Mouse (Mus musculus) midbrain, embryonic 13.5 days (tissue): ENCODE results near the gene Nr2f2. TPM values are rescaled to one million over a fixed set of nuclear protein-coding genes. Genes with fewer than 3 reads are reported as not detected.

Source experiments
- ATAC-seq: fragments of 200-750 bp; cut with Nextera tagmentation; 2 replicates; pipeline ENCODE4 v1.8.0; 2017; ENCODE audit warnings: mild to moderate bottlenecking, moderate TSS enrichment, moderate library complexity
- H3K27ac ChIP-seq: fragments of 300-500 bp; sonication (generic); 2 replicates; pipeline ENCODE4 v1.5.1; 2015; ENCODE audit warnings: inconsistent platforms, mild to moderate bottlenecking, moderate library complexity
- H3K27me3 ChIP-seq: fragments of 300-500 bp; sonication (generic); 2 replicates; pipeline ENCODE4 v1.6.1; 2015; ENCODE audit warnings: mild to moderate bottlenecking, inconsistent platforms
- H3K36me3 ChIP-seq: fragments of 300-500 bp; sonication (generic); 2 replicates; pipeline ENCODE4 v1.6.1; 2015; ENCODE audit warnings: mild to moderate bottlenecking, inconsistent platforms
- H3K4me1 ChIP-seq: fragments of 300-500 bp; sonication (generic); replicated peaks from 2 replicates; pipeline ENCODE4 v1.6.1; 2015; ENCODE audit warnings: inconsistent platforms
- H3K4me2 ChIP-seq: fragments of 300-500 bp; sonication (generic); replicated peaks from 2 replicates; pipeline ENCODE4 v1.6.1; 2015; ENCODE audit warnings: moderate library complexity, mild to moderate bottlenecking, inconsistent platforms
- H3K4me3 ChIP-seq: fragments of 300-500 bp; sonication (generic); replicated peaks from 2 replicates; pipeline ENCODE4 v1.5.1; 2015; ENCODE audit warnings: mild to moderate bottlenecking, inconsistent platforms
- H3K9ac ChIP-seq: fragments of 300-500 bp; sonication (generic); replicated peaks from 2 replicates; pipeline ENCODE4 v1.6.1; 2015; ENCODE audit warnings: mild to moderate bottlenecking, inconsistent platforms
- H3K9me3 ChIP-seq: fragments of 300-500 bp; sonication (generic); 2 replicates; pipeline ENCODE4 v1.6.1; 2016; ENCODE audit warnings: mild to moderate bottlenecking, inconsistent platforms
- WGBS: fragments of 180-500 bp; shearing (Covaris S2); methylation state at CpG from one replicate; pipeline ENCODE4 v1.1.7; 2015; 5-methylcytosine and 5-hydroxymethylcytosine counted together
- polyA plus RNA-seq: library from polyadenylated mRNA; unstranded; fragments of >200 nt; fragmentation: Nextera tagmentation; extraction: Ambion mirVana; gene quantifications from 2 replicates; pipeline ENCODE4 v1.2.1, GENCODE M21; 2015

The Nr2f2 gene
- polyA plus RNA-seq, 1 experiment from 2014 or later = 143 TPM

GRCm38 (mm10) chr7:70328206-70329036, 38.1 kb downstream of the Nr2f2 start:
- Histone ChIP-seq H3K27ac (peak overlapping the region; percentile 81), H3K4me3 (0 out of 2 replicates have a peak overlapping the region, but pooled peaks have one; percentile 3), H3K9ac (peak overlapping the region; percentile 3; the same call in 1 of the 2 replicates), H3K27me3 (peaks cover 98% of the 10 kb centered on the region), H3K4me1 (peaks cover 43% of the 10 kb centered on the region), H3K36me3 (no peaks in the 10 kb centered on the region), H3K4me2 (peak overlapping the region; percentile 60), H3K9me3 (no peaks in the 10 kb centered on the region)
- ATAC-seq = no peak
- 3% methylated on average over 10 of the region's 10 CpGs for WGBS

- 0 out of 2 replicates have a peak overlapping the region, but pooled peaks have one; percentile 20 for H3K4me2 ChIP-seq
- ATAC-seq = no peak
- H3K27ac ChIP-seq = peak overlapping the region; percentile 60
- 10% methylated on average over 2 of the region's 2 CpGs for WGBS
- no peaks in the 10 kb centered on the region for H3K9me3 ChIP-seq
- H3K36me3 ChIP-seq = no peaks in the 10 kb centered on the region
- H3K27me3 ChIP-seq = peaks cover 98% of the 10 kb centered on the region
- H3K4me3 ChIP-seq = no peak overlapping the region; the same call in 1 of the 2 replicates
- H3K4me1 ChIP-seq = peaks cover 32% of the 10 kb centered on the region
- no peak overlapping the region; the same call in 1 of the 2 replicates for H3K9ac ChIP-seq
Observed at GRCm38 (mm10) chr7:70327191-70327590, 39.3 kb downstream of the Nr2f2 start.

- H3K4me3 ChIP-seq = peak overlapping the region; percentile 15
- no peaks in the 10 kb centered on the region for H3K9me3 ChIP-seq
- peaks cover 98% of the 10 kb centered on the region for H3K27me3 ChIP-seq
- peak overlapping the region; percentile 45 for H3K4me2 ChIP-seq
- peak overlapping the region; percentile 42; the same call in 1 of the 2 replicates for H3K9ac ChIP-seq
- H3K36me3 ChIP-seq = no peaks in the 10 kb centered on the region
- WGBS = 2% methylated on average over 21 of the region's 21 CpGs
- H3K4me1 ChIP-seq = peaks cover 24% of the 10 kb centered on the region
- peak overlapping the region; percentile 78 for H3K27ac ChIP-seq
- no peak for ATAC-seq
Observed at GRCm38 (mm10) chr7:70326176-70327035, 40.1 kb downstream of the Nr2f2 start.

GRCm38 (mm10) chr7:70325381-70325780, 41.2 kb downstream of the Nr2f2 start:
- Histone ChIP-seq H3K4me3 (peak overlapping the region; percentile 15), H3K9me3 (no peaks in the 10 kb centered on the region), H3K4me1 (peaks cover 15% of the 10 kb centered on the region; the same call in 1 of the 2 replicates), H3K4me2 (peak overlapping the region; percentile 45), H3K27ac (peak overlapping the region; percentile 78), H3K9ac (peak overlapping the region; percentile 48; the same call in 1 of the 2 replicates), H3K27me3 (peaks cover 97% of the 10 kb centered on the region), H3K36me3 (no peaks in the 10 kb centered on the region)
- under 1% methylated on average over 18 of the region's 18 CpGs for WGBS
- peak; percentile 21; the same call in 1 of the 2 replicates for ATAC-seq

- Histone ChIP-seq H3K4me2 (0 out of 2 replicates have a peak overlapping the region, but pooled peaks have one; percentile 9), H3K27ac (no peak overlapping the region), H3K27me3 (peaks cover 97% of the 10 kb centered on the region), H3K4me1 (peaks cover 11% of the 10 kb centered on the region; the same call in 1 of the 2 replicates), H3K9me3 (no peaks in the 10 kb centered on the region), H3K4me3 (no peak overlapping the region), H3K9ac (no peak overlapping the region), H3K36me3 (no peaks in the 10 kb centered on the region)
- WGBS = 15% methylated on average over 5 of the region's 5 CpGs
- ATAC-seq = no peak
Observed at GRCm38 (mm10) chr7:70324541-70324940, 42.0 kb downstream of the Nr2f2 start.

GRCm38 (mm10) chr7:70324041-70324440, 42.5 kb downstream of the Nr2f2 start:
- no peaks in the 10 kb centered on the region for H3K9me3 ChIP-seq
- no peak overlapping the region for H3K4me2 ChIP-seq
- WGBS = 9% methylated on average over 9 of the region's 9 CpGs
- H3K27ac ChIP-seq = no peak overlapping the region
- peaks cover 11% of the 10 kb centered on the region; the same call in 1 of the 2 replicates for H3K4me1 ChIP-seq
- peaks cover 97% of the 10 kb centered on the region for H3K27me3 ChIP-seq
- no peaks in the 10 kb centered on the region for H3K36me3 ChIP-seq
- no peak for ATAC-seq
- H3K4me3 ChIP-seq = no peak overlapping the region
- no peak overlapping the region for H3K9ac ChIP-seq

- H3K9me3 ChIP-seq = no peaks in the 10 kb centered on the region
- no peaks in the 10 kb centered on the region for H3K27me3 ChIP-seq
- H3K9ac ChIP-seq = no peak overlapping the region
- no peak overlapping the region for H3K4me3 ChIP-seq
- H3K36me3 ChIP-seq = no peaks in the 10 kb centered on the region
- H3K4me2 ChIP-seq = no peak overlapping the region
- whole genome bisulfite sequencing = 72% methylated on average over 7 of the region's 7 CpGs
- H3K27ac ChIP-seq = no peak overlapping the region
- no peak for ATAC-seq
- H3K4me1 ChIP-seq = no peaks in the 10 kb centered on the region
Observed at GRCm38 (mm10) chr7:70305716-70306115, 60.8 kb downstream of the Nr2f2 start.

GRCm38 (mm10) chr7:70304426-70304825, 62.1 kb downstream of the Nr2f2 start:
- Histone ChIP-seq H3K27me3 (no peaks in the 10 kb centered on the region), H3K4me3 (no peak overlapping the region), H3K36me3 (no peaks in the 10 kb centered on the region), H3K9me3 (no peaks in the 10 kb centered on the region), H3K4me1 (no peaks in the 10 kb centered on the region), H3K27ac (no peak overlapping the region), H3K9ac (no peak overlapping the region), H3K4me2 (no peak overlapping the region)
- ATAC-seq = no peak
